Mouse (Mus musculus) lung, postnatal 0 days (tissue): ENCODE measurements around the gene Spata25. TPM values are rescaled to one million over a fixed set of nuclear protein-coding genes. Genes with fewer than 3 reads are reported as not detected.
"Not testable (repeated sequence)": the region's sequence is repeated elsewhere in the genome, so short reads cannot be mapped to it uniquely, and the experiment has no call there.

Experiments used
- ATAC-seq: fragments of 200-750 bp; cut with Nextera tagmentation; 2 replicates; pipeline ENCODE4 v1.8.0; 2017; ENCODE audit warnings: moderate library complexity
- DNase-seq: peaks from one replicate; pipeline ENCODE4 v3.0.0-alpha.2; 2016; ENCODE audit warnings: low spot score
- H3K27ac ChIP-seq: fragments of 300-500 bp; sonication (generic); 2 replicates; pipeline ENCODE4 v1.5.1; 2014; ENCODE audit warnings: antibody characterized with exemption, mild to moderate bottlenecking, low read length, mixed read lengths
- H3K27me3 ChIP-seq: fragments of 300-500 bp; sonication (generic); replicated peaks from 2 replicates; pipeline ENCODE4 v1.6.1; 2014; ENCODE audit warnings: low read length, mixed read lengths; ENCODE audit not compliant: insufficient read depth
- H3K36me3 ChIP-seq: fragments of 300-500 bp; sonication (generic); 2 replicates; pipeline ENCODE4 v1.6.1; 2014; ENCODE audit warnings: low read length, mixed read lengths; ENCODE audit not compliant: insufficient read depth
- H3K4me1 ChIP-seq: fragments of 300-500 bp; sonication (generic); 2 replicates; pipeline ENCODE4 v1.6.1; 2014; ENCODE audit warnings: antibody characterized with exemption, low read depth, low read length, mixed read lengths; ENCODE audit not compliant: insufficient read depth
- H3K4me2 ChIP-seq: fragments of 300-500 bp; sonication (generic); replicated peaks from 2 replicates; pipeline ENCODE4 v1.6.1; 2014; ENCODE audit warnings: low read depth, mild to moderate bottlenecking, low read length, moderate library complexity, mixed read lengths
- H3K4me3 ChIP-seq: fragments of 300-500 bp; sonication (generic); 2 replicates; pipeline ENCODE4 v1.5.1; 2014; ENCODE audit warnings: low read depth, low read length
- H3K9ac ChIP-seq: fragments of 300-500 bp; sonication (generic); replicated peaks from 2 replicates; pipeline ENCODE4 v1.6.1; 2014; ENCODE audit warnings: low read depth, mild to moderate bottlenecking
- H3K9me3 ChIP-seq: fragments of 300-500 bp; sonication (generic); 2 replicates; pipeline ENCODE4 v1.6.1; 2016; ENCODE audit warnings: low read length, mixed read lengths
- CTCF ChIP-seq: IDR thresholded peaks from 2 replicates; pipeline ENCODE4 v1.5.1; 2016; ENCODE audit warnings: antibody characterized with exemption, mild to moderate bottlenecking
- EP300 ChIP-seq: IDR thresholded peaks from 2 replicates; pipeline ENCODE4 v1.6.1; 2016; ENCODE audit warnings: antibody characterized with exemption, mild to moderate bottlenecking, control low read depth
- whole genome bisulfite sequencing: fragments of 180-500 bp; shearing (Covaris S2); extraction: QIAGEN DNeasy Blood & Tissue Kit; methylation state at CpG from one replicate; pipeline ENCODE4 v1.1.7; 2014; 5-methylcytosine and 5-hydroxymethylcytosine counted together
- polyA plus RNA-seq: library from polyadenylated mRNA; unstranded; fragments of >200 nt; fragmentation: Nextera tagmentation; extraction: Ambion mirVana; gene quantifications from 2 replicates; pipeline ENCODE4 v1.2.1, GENCODE M21; 2015

Spata25 gene
- polyA plus RNA-seq, 1 experiment from 2014 or later = not detected

DNA sequence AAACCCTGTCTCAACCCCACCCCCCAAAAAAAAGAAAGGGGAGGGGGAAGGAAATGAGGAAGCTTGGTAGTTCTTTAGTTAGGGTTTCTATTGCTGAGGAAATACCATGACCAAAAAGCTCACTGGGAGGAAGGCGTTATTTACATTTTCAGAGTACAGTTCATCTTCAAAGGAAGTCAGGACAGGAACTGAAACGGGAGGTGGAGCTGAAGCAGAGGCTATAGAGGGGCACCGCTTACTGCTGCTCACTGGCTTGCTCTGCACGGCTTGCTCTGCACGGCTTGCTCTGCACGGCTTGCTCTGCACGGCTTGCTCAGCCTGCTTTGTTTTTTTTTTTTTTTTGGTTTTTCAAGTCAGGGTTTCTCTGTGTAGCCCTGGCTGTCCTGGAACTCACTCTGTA, 40.2 kb upstream of the Spata25 start:
- Histone ChIP-seq H3K27me3 (no peaks in the 10 kb centered on the region), H3K9me3 (no peaks in the 10 kb centered on the region), H3K27ac (peak overlapping the region; percentile 84; the same call in 1 of the 2 replicates), H3K9ac (no peak overlapping the region), H3K4me3 (no peak overlapping the region), H3K4me2 (no peak overlapping the region), H3K4me1 (no peaks in the 10 kb centered on the region), H3K36me3 (no peaks in the 10 kb centered on the region)
- 33% methylated on average over 7 of the region's 7 CpGs for WGBS
- TF ChIP-seq CTCF = no peak
- peak; percentile 38; the same call in 1 of the 2 replicates for TF ChIP-seq EP300
- peak; percentile 56 for DNase-seq
- ATAC-seq = no peak; the same call in 1 of the 2 replicates

DNA sequence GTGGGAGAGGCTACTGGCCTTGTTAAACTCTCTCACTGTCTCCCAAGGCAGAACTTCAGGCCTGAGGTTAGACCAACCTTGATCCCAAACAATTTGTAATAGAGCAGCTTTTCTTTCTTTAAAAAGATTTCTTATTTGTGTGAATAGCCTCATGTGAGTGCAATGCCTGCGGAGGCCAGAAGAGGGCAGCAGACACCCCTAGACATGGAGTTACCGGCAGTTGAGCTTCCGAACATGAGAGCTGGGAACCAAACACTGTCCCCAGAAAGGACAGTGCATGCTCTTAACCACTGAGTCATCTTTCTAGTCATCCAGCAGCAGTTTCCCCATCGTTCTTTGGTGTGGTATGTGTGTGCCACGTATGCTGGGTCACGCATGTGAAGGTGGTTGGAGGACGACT, 39.2 kb upstream of the Spata25 start:
- Histone ChIP-seq H3K36me3 (no peaks in the 10 kb centered on the region), H3K9ac (no peak overlapping the region), H3K27me3 (no peaks in the 10 kb centered on the region), H3K9me3 (no peaks in the 10 kb centered on the region), H3K4me3 (no peak overlapping the region), H3K4me1 (peaks cover 4% of the 10 kb centered on the region; the same call in 1 of the 2 replicates), H3K4me2 (no peak overlapping the region), H3K27ac (peak overlapping the region; percentile 84)
- 86% methylated on average over 7 of the region's 7 CpGs for WGBS
- ATAC-seq = no peak
- no peak for DNase-seq
- no peak for TF ChIP-seq EP300
- TF ChIP-seq CTCF = peak; percentile 64

DNA sequence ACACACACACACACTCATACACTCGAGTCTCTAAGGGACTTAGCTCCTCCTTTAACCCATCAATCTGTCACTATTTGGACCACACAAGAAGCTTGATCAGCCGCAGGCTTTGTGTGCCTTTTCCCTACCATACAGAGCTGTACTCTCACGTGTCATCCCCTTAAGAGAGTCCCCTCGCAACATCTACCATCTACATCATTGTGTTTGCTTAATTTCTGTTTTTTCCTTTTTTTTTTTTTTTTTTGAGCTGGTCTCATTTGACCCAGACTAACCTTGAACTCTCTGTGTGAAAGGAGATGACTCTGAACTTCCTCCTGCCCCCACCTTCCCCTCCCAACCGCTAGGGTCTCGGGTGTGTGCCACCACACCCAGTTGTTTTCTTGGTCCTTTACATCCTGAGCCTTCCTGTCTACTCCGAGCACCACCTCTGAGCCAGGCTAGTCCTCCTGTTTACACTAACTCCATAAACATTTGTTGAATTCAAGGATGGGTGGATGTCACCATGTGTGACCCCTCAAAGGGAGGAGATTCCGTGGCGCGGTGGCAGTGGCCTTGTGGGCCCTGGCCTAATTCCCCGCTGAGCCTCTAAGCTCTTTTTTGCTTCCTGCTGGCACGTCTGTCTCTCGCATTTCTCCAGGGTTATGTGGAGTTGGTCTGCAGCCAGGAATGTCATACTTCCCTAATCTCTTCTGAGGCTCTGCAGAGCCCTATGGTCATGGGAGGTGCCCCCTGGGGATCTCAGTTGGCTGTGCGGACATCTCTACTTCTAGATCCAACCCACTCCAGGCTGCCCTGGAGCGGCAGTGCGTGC, 38.6 kb upstream of the Spata25 start:
- Histone ChIP-seq H3K4me1 (peaks cover 5% of the 10 kb centered on the region; the same call in 1 of the 2 replicates), H3K9me3 (no peaks in the 10 kb centered on the region), H3K4me2 (no peak overlapping the region), H3K27ac (peak overlapping the region; percentile 84), H3K9ac (no peak overlapping the region), H3K36me3 (no peaks in the 10 kb centered on the region), H3K4me3 (no peak overlapping the region), H3K27me3 (no peaks in the 10 kb centered on the region)
- ATAC-seq = peak; percentile 76
- peak; percentile 87 for DNase-seq
- 18% methylated on average over 16 of the region's 16 CpGs for WGBS
- TF ChIP-seq EP300 = peak; percentile 93
- TF ChIP-seq CTCF = peak; percentile 48

DNA sequence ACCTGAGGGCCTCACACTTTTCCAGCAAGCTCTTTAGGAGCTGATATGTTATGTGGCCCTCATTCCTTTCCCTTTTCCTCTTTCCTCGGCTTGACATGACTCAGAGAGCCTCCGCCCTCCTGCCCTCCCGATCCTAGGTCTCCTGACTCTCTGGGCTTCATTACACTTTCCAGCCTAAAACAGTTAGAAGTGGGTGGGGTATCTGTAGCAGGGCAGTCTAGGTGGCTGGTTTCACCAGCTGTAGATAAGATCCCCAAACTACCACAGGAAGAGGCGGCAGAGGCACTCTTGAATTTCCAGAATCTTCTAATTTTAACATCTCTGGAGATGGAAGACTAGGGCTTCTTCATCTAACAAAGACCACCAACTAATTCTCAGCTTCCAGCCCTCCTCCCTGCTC, 36.3 kb upstream of the Spata25 start:
- ATAC-seq = no peak
- no peak for TF ChIP-seq EP300
- no peak for TF ChIP-seq CTCF
- no peak overlapping the region for H3K4me3 ChIP-seq
- no peak overlapping the region for H3K27ac ChIP-seq
- no peak overlapping the region for H3K9ac ChIP-seq
- no peaks in the 10 kb centered on the region for H3K9me3 ChIP-seq
- no peaks in the 10 kb centered on the region for H3K27me3 ChIP-seq
- DNase-seq = no peak
- peaks cover 16% of the 10 kb centered on the region; the same call in 1 of the 2 replicates for H3K4me1 ChIP-seq
- no peak overlapping the region for H3K4me2 ChIP-seq
- 62% methylated on average over 4 of the region's 4 CpGs for WGBS
- no peaks in the 10 kb centered on the region for H3K36me3 ChIP-seq

DNA sequence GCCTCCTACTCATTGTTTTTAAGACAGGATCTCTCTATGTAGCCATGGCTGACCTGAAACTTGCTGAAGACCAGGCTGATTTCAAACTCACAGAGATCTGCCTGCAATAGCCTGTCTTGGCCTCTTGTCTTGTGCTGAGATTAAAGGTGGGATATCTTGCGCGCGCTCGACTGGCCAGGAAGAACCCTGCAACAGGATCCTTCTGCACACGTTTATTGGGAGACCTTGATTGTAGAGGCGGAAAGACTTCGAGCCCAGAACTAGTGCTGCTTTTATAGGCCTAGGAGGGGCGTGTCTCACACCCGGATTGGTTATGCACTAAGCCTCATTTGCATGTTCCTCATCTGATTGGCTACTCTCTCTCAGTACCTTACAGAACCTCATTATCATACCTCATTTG, 35.1 kb upstream of the Spata25 start:
- not testable (repeated sequence) for H3K27ac ChIP-seq, H3K9ac ChIP-seq, H3K27me3 ChIP-seq, DNase-seq, ATAC-seq, H3K4me3 ChIP-seq, H3K36me3 ChIP-seq, H3K4me2 ChIP-seq, H3K9me3 ChIP-seq
- WGBS = 96% methylated on average over 7 of the region's 9 CpGs
- H3K4me1 ChIP-seq = peaks cover 16% of the 10 kb centered on the region; the same call in 1 of the 2 replicates

DNA sequence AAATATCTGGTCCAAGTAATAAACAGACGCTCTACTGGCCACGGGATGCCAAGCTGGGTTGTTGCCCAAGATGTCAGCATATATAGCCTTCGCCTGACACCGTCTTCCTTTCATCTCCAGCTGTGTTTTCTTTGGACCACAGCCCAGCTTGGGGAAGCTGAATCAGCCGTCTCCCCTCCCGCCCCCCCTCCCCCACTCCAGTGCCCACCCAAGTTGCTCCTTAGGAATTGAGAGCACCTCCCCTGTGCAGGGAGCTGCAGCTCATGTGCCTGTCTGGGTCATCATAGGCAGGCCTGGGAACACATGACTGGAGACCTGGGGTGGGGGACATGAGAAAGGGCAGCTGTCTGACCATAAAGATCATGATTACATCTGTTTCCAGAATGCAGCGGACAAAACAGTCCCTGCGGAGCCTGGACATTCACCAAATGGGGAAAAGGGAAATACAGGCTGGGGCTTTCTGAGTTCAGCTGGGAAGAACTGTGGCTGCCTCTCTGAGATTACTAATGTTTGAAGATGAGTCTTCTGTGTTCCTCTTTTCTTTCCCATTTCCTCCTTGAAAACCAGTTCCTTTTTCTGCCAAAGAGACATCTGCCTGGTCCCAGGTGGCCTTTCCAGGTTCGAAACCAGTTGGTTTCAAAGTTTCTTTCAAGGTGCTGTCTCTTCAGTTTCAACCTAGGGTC, 34.0 kb upstream of the Spata25 start:
- DNase-seq (peak; percentile 94), ATAC-seq (peak; percentile 80)
- 13% methylated on average over 9 of the region's 9 CpGs for WGBS
- Histone ChIP-seq H3K9me3 (no peaks in the 10 kb centered on the region), H3K27me3 (no peaks in the 10 kb centered on the region), H3K4me3 (no peak overlapping the region), H3K9ac (no peak overlapping the region), H3K36me3 (no peaks in the 10 kb centered on the region), H3K27ac (peak overlapping the region; percentile 89), H3K4me1 (peaks cover 23% of the 10 kb centered on the region; the same call in 1 of the 2 replicates), H3K4me2 (no peak overlapping the region)
- TF ChIP-seq CTCF (no peak), EP300 (peak; percentile 64)
